Comparison of ENCODE assay signal across 13 mouse cellular contexts in genomic region chr2:72116103-72116502, GRCm38 (mm10).
DNase-seq lines count a peak whose midpoint lies in the region; TF ChIP-seq lines count a peak whose summit lies in the region.
"Had no signal": no experiment of that assay in that cellular context is flagged by ENCODE, and none has a peak within 500 bp of the region (broad histone marks: within the 10 kb centered on the region; RNA-seq: fewer than 3 reads in every experiment).

No protein-coding gene starts in this region.

- intact Hi-C loops in left cerebral cortex, postnatal 4 days (cut with DNase I), result no loop called here

- no peak for TF ChIP-seq POLR2A in kidney, adult 2 months (IDR thresholded peaks at IDR 0.05; ENCODE audit: low read depth, low read length)

- H3K27me3 ChIP-seq in kidney, adult 2 months (replicated peaks; ENCODE audit: control insufficient read depth, insufficient read depth, low read length), result no peaks in the 10 kb centered on the region
- H3K27me3 ChIP-seq: limb, embryonic 12.5 days; midbrain, embryonic 13.5 days had no signal

- peak; percentile 78 for DNase-seq in kidney, adult 2 months
- DNase-seq in kidney, adult 18-20 months, result no peak
- peak; percentile 61 for DNase-seq in cerebellum, adult 9-11 months
- peak; percentile 67 for DNase-seq in kidney, postnatal 14 days
- DNase-seq in c-Kit-positive CD71-positive TER-119-positive erythroid progenitor cells, embryonic 14.5 days (ENCODE audit: low spot score), result no peak
- DNase-seq in left cerebral cortex, postnatal 4 days, result no peak
- DNase-seq: right cerebral cortex, postnatal 4 days had no signal

- H3K36me3 ChIP-seq in kidney, adult 2 months (ENCODE audit: control insufficient read depth, insufficient read depth, low read length), result no peaks in the 10 kb centered on the region
- H3K36me3 ChIP-seq: limb, embryonic 12.5 days; midbrain, embryonic 13.5 days had no signal

- TF ChIP-seq CTCF in kidney, adult 2 months (conservative IDR thresholded peaks at IDR 0.05; ENCODE audit: insufficient read depth, insufficient read length, low read depth, low read length), result no peak

- peaks cover 3% of the 10 kb centered on the region; the same call in 1 of the 2 replicates for H3K4me1 ChIP-seq in kidney, adult 2 months (ENCODE audit: control insufficient read depth, insufficient read depth, low read length)
- peaks cover 24% of the 10 kb centered on the region for H3K4me1 ChIP-seq in brown adipose tissue, adult 24 weeks (ENCODE audit: control insufficient read depth, insufficient read depth, insufficient read length, low read length)

- 62% methylated on average over 7 of the region's 7 CpGs for WGBS in kidney, adult 2 months

- H3K27ac ChIP-seq in kidney, adult 2 months (ENCODE audit: insufficient read depth, low read depth, low read length), result peak overlapping the region; percentile 91
- peak overlapping the region; percentile 69 for H3K27ac ChIP-seq in brown adipose tissue, adult 24 weeks (replicated peaks; ENCODE audit: low read depth, low read length)
- H3K27ac ChIP-seq: limb, embryonic 12.5 days; liver, embryonic 14.5 days; macrophage; midbrain, embryonic 13.5 days had no signal

- no peak overlapping the region for H3K4me3 ChIP-seq in kidney, adult 2 months (ENCODE audit: insufficient read depth, low read depth, low read length)
- H3K4me3 ChIP-seq in brown adipose tissue, adult 24 weeks (ENCODE audit: insufficient read depth, low read depth, low read length), result no peak overlapping the region
- H3K4me3 ChIP-seq: left cerebral cortex, adult 2 months; limb, embryonic 12.5 days; midbrain, embryonic 13.5 days had no signal

Comparison
In these comparisons a context has a peak if more than half of its experiments do, and no peak if none do; other contexts are left out.
1. DNase-seq: peak in kidney, adult 2 months (single experiment), cerebellum, adult 9-11 months (single experiment) and kidney, postnatal 14 days (single experiment); none in kidney, adult 18-20 months (single experiment), c-Kit-positive CD71-positive TER-119-positive erythroid progenitor cells, embryonic 14.5 days (single experiment) and left cerebral cortex, postnatal 4 days (single experiment).